Mouse (Mus musculus) heart, adult 2 months (tissue): ENCODE data around the gene Dok5. TPM values are rescaled to one million over a fixed set of nuclear protein-coding genes. Genes with fewer than 3 reads are reported as not detected.
A peak's percentile ranks its signal among the peaks of the same experiment; 100 is the strongest.

Experiments
- DNase-seq, 2 experiments: peaks; one replicate each; pipeline ENCODE4 v3.0.0; 2021
- H3K27ac ChIP-seq: fragments of 200-600 bp; 2 replicates; pipeline ENCODE4 v1.8.1; 2022
- H3K27me3 ChIP-seq: fragments of 200-500 bp; 2 replicates; pipeline ENCODE4 v1.6.1; 2012; ENCODE audit warnings: mild to moderate bottlenecking, low read length, inconsistent platforms, mixed read lengths; ENCODE audit not compliant: control insufficient read depth, insufficient read depth
- H3K36me3 ChIP-seq: fragments of 200-500 bp; 2 replicates; pipeline ENCODE4 v1.6.1; 2012; ENCODE audit warnings: low read length, inconsistent platforms; ENCODE audit not compliant: control insufficient read depth, insufficient read depth
- H3K4me1 ChIP-seq: fragments of 200-500 bp; 2 replicates; pipeline ENCODE4 v1.6.1; 2011; ENCODE audit warnings: low read length; ENCODE audit not compliant: control insufficient read depth, insufficient read depth
- H3K4me3 ChIP-seq: fragments of 200-600 bp; 2 replicates; pipeline ENCODE4 v1.8.1; 2022
- H3K79me2 ChIP-seq: fragments of 200-500 bp; replicated peaks from 2 replicates; pipeline ENCODE4 v1.6.1; 2012; ENCODE audit warnings: mild to moderate bottlenecking, inconsistent platforms, low read length, moderate library complexity, mixed read lengths; ENCODE audit not compliant: control insufficient read depth, insufficient read depth
- H3K9ac ChIP-seq: fragments of 200-500 bp; 2 replicates; pipeline ENCODE4 v1.6.1; 2012; ENCODE audit warnings: low read depth, mild to moderate bottlenecking, control low read depth, inconsistent platforms, low read length, mixed read lengths
- CTCF ChIP-seq: fragments of 200-600 bp; IDR thresholded peaks from 2 replicates; pipeline ENCODE4 v1.8.1; 2022; ENCODE audit warnings: antibody characterized with exemption, mild to moderate bottlenecking, moderate library complexity
- EP300 ChIP-seq: fragments of 200-500 bp; IDR thresholded peaks from 2 replicates; pipeline ENCODE4 v1.6.1; 2011; ENCODE audit warnings: low read depth, low read length, control low read depth; ENCODE audit not compliant: insufficient read depth
- POLR2A ChIP-seq: fragments of 200-500 bp; IDR thresholded peaks from 2 replicates; pipeline ENCODE4 v1.6.1; 2011; ENCODE audit warnings: mild to moderate bottlenecking, low read depth, low read length, control low read depth; ENCODE audit not compliant: insufficient read depth
- WGBS: fragments of 180-500 bp; shearing (Covaris S2); methylation state at CpG from one replicate; pipeline ENCODE4 v1.1.7; 2018; 5-methylcytosine and 5-hydroxymethylcytosine counted together
- intact Hi-C: fragments of 180-260 bp; cut with DNase I; formaldehyde crosslinking; loops from one replicate; pipeline ENCODE4 v1.15.1; 2025
- polyA plus RNA-seq: library from polyadenylated mRNA; depleted of rRNA; stranded (reverse); fragments of >200 nt; gene quantifications from 2 replicates; pipeline ENCODE4 v1.2.3, GENCODE M21; 2012
- total RNA-seq, 2 experiments: library from RNA; stranded (reverse); gene quantifications; 2 replicates each; pipeline ENCODE4 v1.2.3; 2021

The Dok5 gene
- total and polyA plus RNA-seq, 3 experiments = 0.41 to 1.4 TPM; not detected in 1

GRCm38 (mm10) chr2:170811356-170811755, 79.7 kb downstream of the Dok5 start:
- H3K4me3 ChIP-seq = no peak overlapping the region
- H3K36me3 ChIP-seq = no peaks in the 10 kb centered on the region
- TF ChIP-seq POLR2A (no peak), CTCF (no peak), EP300 (no peak)
- no peak overlapping the region for H3K27ac ChIP-seq
- H3K27me3 ChIP-seq = no peaks in the 10 kb centered on the region
- no peaks in the 10 kb centered on the region for H3K79me2 ChIP-seq
- intact Hi-C loops = no loop called here
- no peak for DNase-seq
- H3K9ac ChIP-seq = no peak overlapping the region
- 52% methylated on average over 9 of the region's 9 CpGs for WGBS
- H3K4me1 ChIP-seq = no peaks in the 10 kb centered on the region

- H3K79me2 ChIP-seq = no peaks in the 10 kb centered on the region
- intact Hi-C loops = no loop called here
- TF ChIP-seq CTCF (no peak), POLR2A (no peak), EP300 (no peak)
- no peaks in the 10 kb centered on the region for H3K27me3 ChIP-seq
- WGBS = 33% methylated on average over 8 of the region's 8 CpGs
- H3K27ac ChIP-seq = no peak overlapping the region
- DNase-seq = no peak
- H3K36me3 ChIP-seq = no peaks in the 10 kb centered on the region
- H3K9ac ChIP-seq = no peak overlapping the region
- H3K4me1 ChIP-seq = no peaks in the 10 kb centered on the region
- no peak overlapping the region for H3K4me3 ChIP-seq
Observed at GRCm38 (mm10) chr2:170816302-170816701, 84.7 kb downstream of the Dok5 start.

GRCm38 (mm10) chr2:170817112-170817703, 85.6 kb downstream of the Dok5 start:
- WGBS = 71% methylated on average over 4 of the region's 4 CpGs
- Histone ChIP-seq H3K27ac (no peak overlapping the region), H3K4me1 (no peaks in the 10 kb centered on the region), H3K4me3 (no peak overlapping the region), H3K79me2 (no peaks in the 10 kb centered on the region), H3K9ac (no peak overlapping the region), H3K27me3 (no peaks in the 10 kb centered on the region), H3K36me3 (no peaks in the 10 kb centered on the region)
- no peak for TF ChIP-seq POLR2A
- TF ChIP-seq CTCF = no peak
- no peak for TF ChIP-seq EP300
- DNase-seq = no peak
- intact Hi-C loops = no loop called here

GRCm38 (mm10) chr2:170826821-170827441, 95.3 kb downstream of the Dok5 start:
- TF ChIP-seq EP300 (no peak), POLR2A (no peak), CTCF (no peak)

GRCm38 (mm10) chr2:170828757-170829156, 97.2 kb downstream of the Dok5 start:
- no peak overlapping the region for H3K9ac ChIP-seq
- H3K36me3 ChIP-seq = no peaks in the 10 kb centered on the region
- intact Hi-C loops = no loop called here
- no peak for TF ChIP-seq POLR2A
- no peak for TF ChIP-seq EP300
- TF ChIP-seq CTCF = no peak
- H3K27ac ChIP-seq = no peak overlapping the region
- no peaks in the 10 kb centered on the region for H3K27me3 ChIP-seq
- no peak overlapping the region for H3K4me3 ChIP-seq
- no peaks in the 10 kb centered on the region for H3K79me2 ChIP-seq
- DNase-seq = no peak
- WGBS = 78% methylated on average over 7 of the region's 7 CpGs
- no peaks in the 10 kb centered on the region for H3K4me1 ChIP-seq

More at GRCm38 (mm10) chr2:170826821-170827441, 95.3 kb downstream of the Dok5 start:
- intact Hi-C loops = no loop called here
- Histone ChIP-seq H3K27me3 (no peaks in the 10 kb centered on the region), H3K79me2 (no peaks in the 10 kb centered on the region), H3K27ac (no peak overlapping the region), H3K36me3 (no peaks in the 10 kb centered on the region), H3K9ac (no peak overlapping the region), H3K4me1 (no peaks in the 10 kb centered on the region), H3K4me3 (no peak overlapping the region)
- peak in 1 of 2 experiments; percentile 9 for DNase-seq
- WGBS = 48% methylated on average over 17 of the region's 17 CpGs

GRCm38 (mm10) chr2:170829191-170829611, 97.6 kb downstream of the Dok5 start:
- H3K4me1 ChIP-seq = no peaks in the 10 kb centered on the region
- 61% methylated on average over 6 of the region's 6 CpGs for WGBS
- H3K27me3 ChIP-seq = no peaks in the 10 kb centered on the region
- no peaks in the 10 kb centered on the region for H3K79me2 ChIP-seq
- no peak overlapping the region for H3K27ac ChIP-seq
- H3K9ac ChIP-seq = no peak overlapping the region
- intact Hi-C loops = no loop called here
- no peak overlapping the region for H3K4me3 ChIP-seq
- no peak for DNase-seq
- TF ChIP-seq CTCF (no peak), POLR2A (no peak), EP300 (no peak)
- H3K36me3 ChIP-seq = no peaks in the 10 kb centered on the region
